Mouse (Mus musculus) layer of hippocampus, adult 9-11 months (tissue): ENCODE results near the gene Asna1.
A peak's percentile ranks its signal among the peaks of the same experiment; 100 is the strongest.

Experiments used
- DNase-seq: peaks from one replicate; pipeline ENCODE4 v3.0.0; 2022

Gene Asna1

DNA sequence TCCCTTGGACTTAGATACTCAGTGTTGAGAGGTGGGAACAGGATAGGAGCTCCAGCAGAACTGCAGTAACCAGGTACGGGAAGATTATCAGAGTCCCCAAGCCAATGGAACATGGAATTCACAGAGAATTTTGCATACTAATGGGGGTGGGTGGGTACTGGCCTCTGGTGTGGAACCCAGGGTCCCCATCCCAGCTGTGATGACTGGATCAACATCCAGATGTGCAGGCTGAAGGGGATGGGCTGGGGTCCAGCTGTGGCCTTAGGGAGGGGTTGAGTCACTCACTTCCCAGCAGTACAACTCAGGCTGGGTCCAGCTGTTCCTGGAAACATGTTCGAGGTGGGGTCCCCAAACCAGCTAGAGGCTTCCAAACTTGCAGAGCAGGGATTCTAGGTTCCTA, 37.2 kb downstream of the Asna1 start:
- no peak for DNase-seq

GRCm38 (mm10) chr8:84987388-84987787, 37.7 kb downstream of the Asna1 start:
- DNase-seq: no peak

- no peak for DNase-seq
Measured at GRCm38 (mm10) chr8:84986379-84986945, 38.6 kb downstream of the Asna1 start.

GRCm38 (mm10) chr8:84985684-84986378, 39.2 kb downstream of the Asna1 start:
- peak; percentile 96 for DNase-seq

DNA sequence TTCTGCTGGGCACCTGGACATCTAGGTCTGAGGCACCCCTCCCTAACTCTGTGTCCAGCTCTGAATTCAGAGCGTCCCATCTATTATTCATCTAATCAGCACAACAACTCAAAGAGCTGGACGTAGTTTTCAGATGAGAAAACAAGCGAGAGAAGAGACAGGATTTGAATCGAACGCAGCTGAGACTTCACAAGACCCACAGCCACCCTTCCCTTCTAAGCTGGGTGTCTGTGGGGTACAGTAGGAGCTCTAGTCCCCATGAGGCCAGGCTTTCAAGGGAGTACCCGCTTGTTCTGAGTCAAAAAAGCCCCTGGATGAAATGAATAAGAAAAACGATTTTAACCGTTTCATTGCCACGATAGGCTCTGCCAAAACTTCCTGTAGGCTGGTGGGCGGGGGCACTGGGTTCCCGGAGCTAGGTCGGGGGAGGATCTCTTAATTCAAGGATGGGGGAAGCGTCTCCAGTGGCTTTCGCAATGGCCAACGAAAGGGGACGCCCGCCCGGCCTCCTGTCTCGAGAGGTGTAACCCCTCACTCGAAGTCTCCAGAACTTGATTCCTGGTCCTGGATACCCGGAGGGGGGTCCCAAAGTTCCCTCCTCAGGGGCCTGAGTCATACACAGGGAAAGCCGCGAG, 39.9 kb downstream of the Asna1 start:
- DNase-seq: no peak

- no peak for DNase-seq
Measured at GRCm38 (mm10) chr8:84984294-84985048, 40.6 kb downstream of the Asna1 start.

DNA sequence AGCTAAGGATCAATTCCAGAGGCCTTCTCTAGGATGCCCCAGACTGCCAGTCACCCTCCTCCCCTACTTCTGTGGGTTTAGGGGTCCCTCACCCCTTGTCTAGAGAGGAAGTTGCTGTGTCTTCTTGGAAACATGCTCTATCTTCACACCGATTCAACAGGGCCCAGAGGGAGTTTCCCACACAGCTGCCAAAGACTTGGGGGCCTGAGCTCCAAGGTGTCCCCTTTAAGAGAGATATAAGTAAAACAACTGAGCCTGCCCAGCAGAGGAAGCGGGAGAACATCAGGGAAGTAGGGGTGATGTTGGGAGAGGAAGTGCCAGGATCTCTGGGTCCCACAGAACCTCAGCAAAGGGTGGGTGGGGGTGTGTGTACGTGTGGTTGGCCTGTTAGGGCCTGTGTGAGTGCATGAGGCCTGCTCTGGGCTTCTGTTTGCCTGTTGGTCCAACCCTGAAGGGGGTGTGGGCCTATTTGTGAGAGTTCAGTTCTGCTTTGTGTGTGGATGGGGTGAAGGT, 42.5 kb downstream of the Asna1 start:
- DNase-seq: peak; percentile 56

- peak; percentile 79 for DNase-seq
Measured at GRCm38 (mm10) chr8:84981644-84982498, 43.2 kb downstream of the Asna1 start.

DNA sequence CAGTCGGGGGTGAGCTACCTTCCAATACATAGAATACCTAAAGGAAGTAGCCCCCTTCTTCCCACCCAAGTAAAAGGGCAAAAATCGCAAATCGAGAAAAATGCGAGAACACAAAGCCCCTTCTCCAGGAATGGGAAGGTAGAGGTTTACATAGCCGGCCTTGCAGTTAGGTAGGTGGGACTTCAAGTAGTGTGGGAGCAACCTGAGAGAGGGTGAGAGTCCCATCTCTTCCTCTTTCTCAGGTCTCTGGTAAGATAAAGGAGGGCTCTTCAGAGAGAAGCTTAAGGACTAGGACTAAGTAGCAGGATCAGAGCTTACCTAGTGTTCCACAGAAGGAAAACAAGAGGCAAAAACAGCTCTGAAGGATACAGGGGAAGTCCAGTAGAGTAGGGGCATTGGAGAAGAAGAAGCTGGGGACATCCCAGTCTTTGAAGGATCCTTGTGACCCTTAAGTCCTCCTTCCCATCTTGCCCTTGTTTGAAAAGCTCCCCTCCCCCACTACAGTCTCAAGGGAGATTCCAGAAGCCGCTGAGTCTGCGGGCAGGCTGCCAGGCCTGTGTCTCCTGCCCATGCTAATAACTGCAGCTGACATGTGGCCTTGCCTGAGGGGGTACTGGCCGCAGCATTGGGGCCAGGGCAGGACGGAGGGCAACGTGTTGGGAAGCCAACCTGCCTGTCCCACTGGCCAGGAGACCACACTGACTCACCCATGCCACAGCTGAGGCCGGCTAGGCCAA, 44.3 kb downstream of the Asna1 start:
- DNase-seq: peak; percentile 87

- DNase-seq: peak; percentile 97
Measured at GRCm38 (mm10) chr8:84979599-84980421, 45.3 kb downstream of the Asna1 start.

DNA sequence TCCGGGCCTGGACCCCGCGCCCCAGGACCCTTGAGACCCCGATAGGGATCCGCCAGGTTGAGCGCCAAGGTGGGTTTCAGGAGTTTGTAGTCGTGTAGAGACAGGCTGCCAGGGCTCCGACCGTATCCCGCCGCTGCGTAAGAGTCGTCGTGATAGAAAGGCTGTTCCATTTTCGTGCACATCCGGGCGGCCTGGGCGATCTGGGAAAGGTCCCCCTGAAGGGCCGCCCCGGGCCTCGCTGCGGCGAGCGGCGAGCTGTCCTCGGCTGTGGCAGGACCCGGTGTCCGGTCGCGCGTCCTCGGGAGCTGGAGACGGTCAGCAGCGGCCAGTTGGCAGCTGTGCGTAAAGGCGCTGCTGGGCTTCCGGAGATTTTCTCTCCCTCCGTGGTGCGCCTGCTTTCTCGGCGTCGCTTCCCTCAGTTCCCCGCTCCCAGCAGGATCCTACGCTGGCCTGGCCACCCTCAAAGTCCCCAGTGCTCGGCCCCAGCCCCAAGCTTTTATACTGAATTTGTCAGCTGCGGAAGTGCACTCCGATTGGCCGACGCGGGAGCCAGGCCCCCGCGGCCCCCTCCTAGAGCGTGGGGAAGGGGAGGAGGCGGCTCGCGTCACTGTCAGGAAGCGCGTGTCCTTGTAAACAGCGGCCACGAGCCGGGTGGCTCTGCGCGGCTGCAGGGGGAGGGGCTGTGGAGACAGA, 46.7 kb downstream of the Asna1 start, which contains the start of gene Junb:
Junb (minus strand) TSS at position 471 of the 693 bp plus-strand sequence.
- peak; percentile 98 for DNase-seq

DNA sequence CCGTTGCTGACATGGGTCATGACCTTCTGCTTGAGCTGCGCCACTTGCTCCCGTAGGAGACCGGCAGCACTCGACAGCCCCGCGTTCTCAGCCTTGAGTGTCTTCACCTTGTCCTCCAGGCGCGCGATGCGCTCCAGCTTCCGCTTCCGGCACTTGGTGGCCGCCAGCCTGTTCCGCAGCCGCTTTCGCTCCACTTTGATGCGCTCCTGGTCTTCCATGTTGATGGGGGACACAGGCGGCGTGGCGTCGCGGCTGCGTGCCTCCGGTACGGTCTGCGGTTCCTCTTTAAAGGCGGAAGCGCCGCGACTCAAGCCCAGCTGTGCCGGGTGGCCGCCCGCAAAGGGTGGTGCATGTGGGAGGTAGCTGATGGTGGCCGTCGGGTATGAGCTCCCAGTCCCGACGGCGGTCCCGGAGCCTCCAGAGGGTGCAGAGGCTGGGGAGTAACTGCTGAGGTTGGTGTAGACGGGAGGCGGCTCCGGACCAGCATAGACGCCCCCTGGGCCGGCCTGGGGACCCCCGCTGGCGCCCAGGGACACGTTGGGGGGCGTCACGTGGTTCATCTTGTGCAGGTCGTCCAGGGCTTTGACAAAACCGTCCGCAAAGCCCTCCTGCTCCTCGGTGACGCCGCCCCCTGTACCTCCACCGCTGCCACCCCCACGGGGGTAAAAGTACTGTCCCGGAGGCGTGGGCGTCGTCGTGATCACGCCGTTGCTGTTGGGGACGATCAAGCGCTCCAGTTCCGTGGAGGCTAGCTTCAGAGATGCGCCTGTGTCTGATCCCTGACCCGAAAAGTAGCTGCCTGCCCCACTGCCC, 47.4 kb downstream of the Asna1 start:
- DNase-seq: peak; percentile 72

GRCm38 (mm10) chr8:84976763-84977434, 48.2 kb downstream of the Asna1 start:
- DNase-seq: no peak

- peak; percentile 95 for DNase-seq
Measured at GRCm38 (mm10) chr8:84976031-84976762, 48.9 kb downstream of the Asna1 start.

GRCm38 (mm10) chr8:84975434-84975833, 49.6 kb downstream of the Asna1 start:
- DNase-seq: no peak

DNA sequence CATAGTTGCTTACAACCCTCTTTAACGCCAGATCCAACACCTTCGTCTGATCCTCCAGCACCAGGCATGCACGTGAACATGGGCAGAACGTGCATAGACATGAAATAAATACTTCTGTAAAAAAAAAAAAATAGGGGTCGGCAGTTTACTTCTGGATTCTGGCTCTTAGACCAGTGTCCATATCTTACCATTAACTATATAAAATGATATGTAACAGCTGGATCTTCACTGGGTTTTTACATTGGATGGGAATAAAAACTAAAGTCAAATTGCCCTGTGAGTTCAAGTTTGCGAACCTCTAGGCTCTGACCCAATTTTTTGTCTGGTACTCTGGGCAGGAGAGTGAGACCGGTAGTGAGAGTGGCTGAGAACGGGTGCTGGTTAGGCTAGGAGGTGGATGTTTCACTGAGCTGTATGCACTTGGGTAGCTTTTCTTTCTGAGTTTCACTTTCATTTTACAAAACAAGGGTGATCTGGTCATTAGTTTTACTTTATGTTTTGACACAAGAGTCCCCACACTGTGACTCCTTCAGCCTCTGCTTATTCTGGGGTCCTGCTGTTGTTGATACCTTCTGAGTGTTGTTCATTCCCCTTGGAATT, 50.4 kb downstream of the Asna1 start:
- DNase-seq: no peak
